Mouse (Mus musculus) stomach, embryonic 16.5 days (tissue): ENCODE measurements around the gene L3mbtl2. TPM values are rescaled to one million over a fixed set of nuclear protein-coding genes. Genes with fewer than 3 reads are reported as not detected.
A peak's percentile ranks its signal among the peaks of the same experiment; 100 is the strongest.

Source experiments
- ATAC-seq: fragments of 200-750 bp; cut with Nextera tagmentation; 2 replicates; pipeline ENCODE4 v1.8.0; 2017; ENCODE audit warnings: moderate number of reproducible peaks, moderate TSS enrichment; ENCODE audit not compliant: insufficient read depth, low FRiP score
- H3K27ac ChIP-seq: fragments of 300-500 bp; sonication (generic); 2 replicates; pipeline ENCODE4 v1.5.1; 2014; ENCODE audit warnings: low read length
- H3K27me3 ChIP-seq: fragments of 300-500 bp; sonication (generic); 2 replicates; pipeline ENCODE4 v1.6.1; 2014; ENCODE audit warnings: low read length, control low read depth, mixed read lengths; ENCODE audit not compliant: control insufficient read depth, insufficient read depth
- H3K36me3 ChIP-seq: fragments of 300-500 bp; sonication (generic); 2 replicates; pipeline ENCODE4 v1.6.1; 2014; ENCODE audit warnings: low read length; ENCODE audit not compliant: control insufficient read depth, insufficient read depth
- H3K4me1 ChIP-seq: fragments of 300-500 bp; sonication (generic); 2 replicates; pipeline ENCODE4 v1.6.1; 2014; ENCODE audit warnings: low read length, control low read depth, mixed read lengths; ENCODE audit not compliant: control insufficient read depth, insufficient read depth
- H3K4me2 ChIP-seq: fragments of 300-500 bp; sonication (generic); 2 replicates; pipeline ENCODE4 v1.6.1; 2014; ENCODE audit warnings: low read depth, low read length, mixed read lengths
- H3K4me3 ChIP-seq: fragments of 300-500 bp; sonication (generic); replicated peaks from 2 replicates; pipeline ENCODE4 v1.5.1; 2014; ENCODE audit warnings: mild to moderate bottlenecking, low read length
- H3K9ac ChIP-seq: fragments of 300-500 bp; sonication (generic); 2 replicates; pipeline ENCODE4 v1.6.1; 2014; ENCODE audit warnings: low read length
- H3K9me3 ChIP-seq: fragments of 300-500 bp; sonication (generic); replicated peaks from 2 replicates; pipeline ENCODE4 v1.6.1; 2016; ENCODE audit warnings: low read length, control low read depth; ENCODE audit not compliant: control insufficient read depth
- WGBS: fragments of 180-500 bp; shearing (Covaris S2); extraction: QIAGEN DNeasy Blood & Tissue Kit; methylation state at CpG from one replicate; pipeline ENCODE4 v1.1.7; 2014; 5-methylcytosine and 5-hydroxymethylcytosine counted together
- polyA plus RNA-seq: library from polyadenylated mRNA; unstranded; fragments of >200 nt; fragmentation: Nextera tagmentation; extraction: Ambion mirVana; gene quantifications from 2 replicates; pipeline ENCODE4 v1.2.1, GENCODE M21; 2015

Gene L3mbtl2
- polyA plus RNA-seq, 1 experiment from 2014 or later = 20.5 TPM

GRCm38 (mm10) chr15:81680301-81680805 lies 16.7 kb downstream of the L3mbtl2 start:
- Histone ChIP-seq H3K27ac (no peak overlapping the region), H3K9me3 (no peaks in the 10 kb centered on the region), H3K4me2 (no peak overlapping the region), H3K36me3 (no peaks in the 10 kb centered on the region; the same call in 1 of the 2 replicates), H3K4me1 (no peaks in the 10 kb centered on the region), H3K9ac (no peak overlapping the region), H3K27me3 (no peaks in the 10 kb centered on the region), H3K4me3 (no peak overlapping the region)
- ATAC-seq = no peak
- WGBS = 96% methylated on average over 4 of the region's 4 CpGs

DNA sequence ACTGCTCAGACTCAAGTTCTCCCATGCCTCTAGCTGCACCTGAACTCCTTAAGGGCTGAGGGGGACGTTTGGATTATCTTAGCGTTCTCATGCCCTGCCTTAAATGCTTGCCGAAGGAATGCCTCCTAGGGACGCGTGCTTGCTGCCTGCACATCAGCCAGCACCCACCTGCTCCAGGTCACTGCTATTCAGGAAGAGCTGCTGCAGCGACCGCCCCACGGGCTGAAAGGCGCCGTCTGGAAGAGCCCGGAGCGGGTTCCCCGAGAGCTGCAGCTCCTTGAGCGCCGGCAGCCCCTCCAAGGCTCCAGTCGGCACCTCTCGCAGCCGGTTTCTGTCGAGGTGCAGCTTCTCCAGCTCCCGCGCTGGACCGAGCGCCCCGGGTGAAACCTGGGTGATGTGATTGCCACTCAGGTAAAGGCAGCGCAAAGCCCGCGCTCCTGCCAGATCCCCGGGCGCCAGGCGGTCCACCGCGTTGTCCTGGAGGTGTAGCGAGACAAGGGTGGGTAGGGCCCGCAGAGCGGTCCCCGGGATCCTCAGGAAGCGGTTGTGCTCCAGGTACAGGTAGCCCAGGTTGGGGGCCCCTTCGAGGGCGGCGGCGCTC lies 29.8 kb downstream of the L3mbtl2 start:
- Histone ChIP-seq H3K36me3 (no peaks in the 10 kb centered on the region), H3K9ac (peak overlapping the region; percentile 82), H3K4me3 (peak overlapping the region; percentile 58), H3K27me3 (peaks cover 21% of the 10 kb centered on the region), H3K4me1 (peaks cover 6% of the 10 kb centered on the region; the same call in 1 of the 2 replicates), H3K27ac (no peak overlapping the region), H3K9me3 (no peaks in the 10 kb centered on the region), H3K4me2 (peak overlapping the region; percentile 100)
- peak; percentile 5; the same call in 1 of the 2 replicates for ATAC-seq
- WGBS = 3% methylated on average over 41 of the region's 41 CpGs

GRCm38 (mm10) chr15:81693967-81694881 lies 30.5 kb downstream of the L3mbtl2 start:
- peak; percentile 80; the same call in 1 of the 2 replicates for ATAC-seq
- 1% methylated on average over 101 of the region's 107 CpGs for WGBS
- H3K9me3 ChIP-seq = no peaks in the 10 kb centered on the region
- H3K4me1 ChIP-seq = peaks cover 6% of the 10 kb centered on the region; the same call in 1 of the 2 replicates
- H3K27ac ChIP-seq = no peak overlapping the region
- peak overlapping the region; percentile 82 for H3K9ac ChIP-seq
- H3K36me3 ChIP-seq = no peaks in the 10 kb centered on the region
- peak overlapping the region; percentile 100 for H3K4me2 ChIP-seq
- peak overlapping the region; percentile 58 for H3K4me3 ChIP-seq
- H3K27me3 ChIP-seq = peaks cover 21% of the 10 kb centered on the region

GRCm38 (mm10) chr15:81694891-81695290 lies 31.2 kb downstream of the L3mbtl2 start:
- Histone ChIP-seq H3K27me3 (peaks cover 21% of the 10 kb centered on the region), H3K4me3 (peak overlapping the region; percentile 58), H3K4me1 (peaks cover 6% of the 10 kb centered on the region; the same call in 1 of the 2 replicates), H3K27ac (no peak overlapping the region), H3K4me2 (peak overlapping the region; percentile 100), H3K36me3 (no peaks in the 10 kb centered on the region), H3K9me3 (no peaks in the 10 kb centered on the region), H3K9ac (peak overlapping the region; percentile 82)
- no peak for ATAC-seq
- WGBS = 30% methylated on average over 19 of the region's 19 CpGs

GRCm38 (mm10) chr15:81697175-81697574 lies 33.5 kb downstream of the L3mbtl2 start, which contains the start of gene Chadl:
Gene Chadl (minus strand): TSS chr15:81697287.
- 58% methylated on average over 7 of the region's 7 CpGs for WGBS
- Histone ChIP-seq H3K4me1 (peaks cover 6% of the 10 kb centered on the region; the same call in 1 of the 2 replicates), H3K27ac (no peak within 1 kb of the TSS), H3K9ac (no peak within 1 kb of the TSS), H3K36me3 (no peaks in the 10 kb centered on the region), H3K27me3 (peaks cover 17% of the 10 kb centered on the region), H3K4me2 (no peak within 1 kb of the TSS), H3K9me3 (no peaks in the 10 kb centered on the region), H3K4me3 (no peak within 1 kb of the TSS)
- ATAC-seq = no peak

DNA sequence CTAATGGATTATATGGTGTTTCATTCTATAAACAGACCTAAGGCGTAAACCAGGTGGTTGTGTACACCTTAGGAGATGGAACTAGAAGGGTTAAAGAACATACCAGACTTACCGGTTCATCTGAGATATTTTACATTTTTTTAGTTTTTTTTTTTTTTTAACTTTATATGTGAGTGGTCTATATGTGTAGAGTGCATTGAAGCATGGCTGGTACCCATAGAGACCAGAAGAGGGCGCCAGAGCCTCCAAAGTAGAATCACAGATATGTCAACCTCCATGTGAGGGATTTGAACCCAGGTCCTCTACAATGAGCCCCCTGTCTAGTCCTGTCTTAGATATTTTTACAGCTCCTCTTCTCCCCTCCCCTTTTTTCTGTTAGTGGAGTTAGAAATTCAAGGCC lies 34.2 kb downstream of the L3mbtl2 start:
- H3K9me3 ChIP-seq = no peaks in the 10 kb centered on the region
- H3K4me2 ChIP-seq = no peak overlapping the region
- no peaks in the 10 kb centered on the region for H3K36me3 ChIP-seq
- H3K4me1 ChIP-seq = peaks cover 6% of the 10 kb centered on the region; the same call in 1 of the 2 replicates
- 38% methylated on average over 3 of the region's 3 CpGs for WGBS
- no peak for ATAC-seq
- no peak overlapping the region for H3K9ac ChIP-seq
- H3K27ac ChIP-seq = no peak overlapping the region
- H3K4me3 ChIP-seq = no peak overlapping the region
- H3K27me3 ChIP-seq = peaks cover 11% of the 10 kb centered on the region

DNA sequence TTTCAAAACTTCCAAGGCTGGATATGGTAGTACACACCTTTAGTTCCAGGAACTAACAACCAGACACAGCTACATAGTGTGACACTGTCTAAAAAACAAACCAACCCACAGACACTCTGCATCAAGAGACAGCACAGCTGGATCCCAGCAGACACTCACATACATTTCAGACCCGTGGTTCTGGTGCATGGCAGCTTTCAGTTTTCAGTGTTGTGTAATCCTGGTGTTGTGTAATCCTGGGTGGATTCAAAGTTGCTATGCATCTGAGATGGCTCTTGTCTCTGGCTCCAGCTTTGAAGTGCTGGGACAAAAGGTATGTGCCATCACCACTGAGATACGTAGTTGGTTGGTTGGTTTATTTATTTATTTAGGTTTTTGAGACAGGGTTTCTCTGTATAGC lies 34.8 kb downstream of the L3mbtl2 start:
- ATAC-seq = no peak
- Histone ChIP-seq H3K27ac (no peak overlapping the region), H3K9ac (no peak overlapping the region), H3K36me3 (no peaks in the 10 kb centered on the region), H3K4me2 (no peak overlapping the region), H3K27me3 (peaks cover 5% of the 10 kb centered on the region; the same call in 1 of the 2 replicates), H3K4me3 (no peak overlapping the region), H3K9me3 (no peaks in the 10 kb centered on the region), H3K4me1 (peaks cover 6% of the 10 kb centered on the region; the same call in 1 of the 2 replicates)
- WGBS = 64% methylated on average over 2 of the region's 2 CpGs

DNA sequence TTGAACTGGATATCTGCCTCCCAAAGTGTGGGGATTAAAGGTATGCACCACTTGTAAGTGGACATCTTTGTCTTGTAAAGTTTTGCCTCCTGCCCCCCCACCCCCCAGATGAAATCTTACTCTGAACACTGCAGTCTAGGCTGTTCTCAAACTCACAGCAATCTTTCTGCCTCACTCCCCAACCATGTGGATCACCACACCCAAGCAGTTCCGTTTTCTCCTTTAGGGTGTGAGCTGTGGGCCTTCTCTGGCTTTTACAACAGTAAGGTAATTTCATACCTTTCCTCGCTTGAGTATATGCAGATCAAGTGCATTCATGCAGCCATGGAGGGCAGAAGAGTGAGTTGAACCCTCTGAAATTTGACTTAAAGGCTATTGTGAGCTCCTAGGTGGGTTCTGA lies 36.5 kb downstream of the L3mbtl2 start:
- Histone ChIP-seq H3K4me2 (no peak overlapping the region), H3K9ac (no peak overlapping the region), H3K4me3 (no peak overlapping the region), H3K9me3 (no peaks in the 10 kb centered on the region), H3K4me1 (no peaks in the 10 kb centered on the region), H3K36me3 (peaks cover 3% of the 10 kb centered on the region), H3K27me3 (0 out of 2 replicates have a peak, but pooled peaks cover 1% of the 10 kb centered on the region), H3K27ac (no peak overlapping the region)
- ATAC-seq = no peak
- 64% methylated on average over 2 of the region's 2 CpGs for WGBS

- Histone ChIP-seq H3K9ac (no peak overlapping the region), H3K4me2 (no peak overlapping the region), H3K27me3 (no peaks in the 10 kb centered on the region), H3K36me3 (peaks cover 8% of the 10 kb centered on the region), H3K27ac (no peak overlapping the region), H3K4me1 (no peaks in the 10 kb centered on the region), H3K4me3 (no peak overlapping the region), H3K9me3 (no peaks in the 10 kb centered on the region)
- ATAC-seq = no peak
- WGBS = 54% methylated on average over 8 of the region's 8 CpGs
Measured at GRCm38 (mm10) chr15:81700601-81701000, 36.9 kb downstream of the L3mbtl2 start.
